Mouse (Mus musculus): ENCODE results near the gene Zfp74. TPM values are rescaled to one million over a fixed set of nuclear protein-coding genes. Genes with fewer than 3 reads are reported as not detected.

The Zfp74 gene
- 17.7 and 23.0 TPM in 2 replicates for polyA plus RNA-seq (2014; fragmentation: Nextera tagmentation; extraction: Ambion mirVana)

DNA sequence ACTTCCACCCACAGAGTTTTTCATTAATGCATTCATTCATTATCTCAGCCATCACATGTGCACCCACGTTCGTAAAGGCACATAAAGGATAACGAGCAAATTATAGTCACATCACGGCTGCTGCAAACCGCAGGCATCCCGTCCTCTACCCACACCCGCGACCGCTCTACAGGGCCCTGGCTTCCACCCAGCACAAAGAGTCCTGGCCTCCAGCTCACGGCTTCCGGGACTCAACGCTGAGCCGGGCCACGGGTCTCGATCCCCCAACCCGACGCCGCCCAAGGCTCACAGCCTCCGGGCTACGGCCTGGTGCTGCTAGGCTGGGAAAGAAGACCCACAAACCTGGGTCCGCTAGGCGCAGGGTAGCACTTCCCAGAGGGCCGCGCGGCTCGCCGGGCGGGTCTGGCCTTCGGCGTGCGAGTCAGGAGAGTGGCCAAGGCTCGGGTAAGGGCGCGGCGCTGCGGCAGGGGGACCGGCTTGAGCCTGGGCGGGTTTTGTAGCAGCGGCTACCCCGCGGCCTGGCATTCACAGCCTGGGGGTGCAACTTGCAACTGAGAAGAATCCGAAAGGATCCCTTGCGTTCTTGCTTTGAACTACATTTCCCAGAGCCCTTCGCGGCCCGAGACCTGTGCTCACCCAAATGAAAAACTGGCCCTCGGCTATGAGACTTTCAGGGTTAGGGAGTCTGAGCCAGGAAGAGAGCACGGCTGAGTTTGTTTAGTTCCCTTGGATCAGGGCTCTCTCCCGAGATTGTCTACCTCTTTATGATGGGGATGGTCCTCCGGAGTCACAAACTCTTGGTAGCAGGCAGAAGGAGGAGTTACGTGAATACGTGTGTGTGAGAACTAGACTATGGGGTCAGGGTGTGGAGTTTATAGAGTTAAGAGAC lies at the start of gene Zfp74:
Gene Zfp74, minus strand, starts transcription at position 577 of the 889 bp plus-strand sequence.
- 1% methylated on average over 52 of the region's 52 CpGs for WGBS
- H3K9ac ChIP-seq = peak within 1 kb of the TSS; percentile 84
- no peaks in the 10 kb centered on the region for H3K9me3 ChIP-seq (ENCODE audit: control insufficient read depth, low read length)
- peak within 1 kb of the TSS; percentile 92 for H3K27ac ChIP-seq
- ATAC-seq (ENCODE audit: low FRiP score) (peak; percentile 91), DNase-seq (ENCODE audit: low spot score) (peak; percentile 79)
- no peaks in the 10 kb centered on the region for H3K27me3 ChIP-seq (ENCODE audit: control insufficient read depth, insufficient read depth, low read length)
- H3K4me2 ChIP-seq (replicated peaks) = peak within 1 kb of the TSS; percentile 60
- H3K4me3 ChIP-seq (replicated peaks; ENCODE audit: low read length) = peak within 1 kb of the TSS; percentile 67
- peaks cover 19% of the 10 kb centered on the region for H3K36me3 ChIP-seq (replicated peaks; ENCODE audit: control insufficient read depth, insufficient read depth)
- H3K4me1 ChIP-seq (replicated peaks; ENCODE audit: control insufficient read depth, insufficient read depth, low read length) = no peaks in the 10 kb centered on the region

DNA sequence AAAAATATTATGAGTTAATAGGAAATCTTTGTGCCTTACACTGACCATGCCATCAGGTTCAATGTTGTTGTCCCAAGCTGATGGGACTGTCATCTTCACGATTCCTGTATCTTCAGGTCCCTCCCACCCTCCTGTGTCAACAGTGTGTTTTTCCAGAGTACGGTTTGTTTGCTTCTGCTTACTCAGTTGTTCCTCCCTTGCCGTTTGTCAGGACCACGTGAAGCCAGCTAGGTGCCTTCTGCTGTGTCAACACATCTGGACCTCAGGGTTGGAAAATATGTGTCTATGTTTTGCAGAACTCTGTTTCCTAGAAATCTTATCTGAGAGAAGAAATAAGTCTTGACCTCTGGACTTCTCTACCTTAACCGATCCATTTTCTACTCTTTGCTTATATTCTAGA lies 46.7 kb upstream of the Zfp74 start:
- peaks cover 57% of the 10 kb centered on the region for H3K36me3 ChIP-seq (replicated peaks; ENCODE audit: control insufficient read depth, insufficient read depth)

DNA sequence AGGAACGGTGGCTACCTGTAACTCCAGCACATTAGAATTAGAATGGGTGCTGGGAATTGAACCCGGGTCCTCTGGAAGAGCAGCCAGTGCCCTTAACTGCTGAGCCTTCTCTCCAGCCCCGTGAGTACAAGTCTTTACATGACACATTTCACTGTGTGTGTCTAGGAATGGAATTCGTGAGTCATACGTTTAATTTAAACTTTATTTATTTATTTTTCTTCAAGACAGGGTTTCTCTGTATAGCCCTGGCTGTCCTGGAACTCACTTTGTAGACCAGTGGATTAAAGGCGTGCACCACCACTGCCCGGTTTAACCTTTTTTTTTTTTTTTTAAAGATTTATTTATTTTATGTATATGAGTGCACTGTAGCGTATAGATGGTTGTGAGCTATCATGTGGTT lies 41.2 kb upstream of the Zfp74 start:
- Histone ChIP-seq H3K36me3 (replicated peaks; ENCODE audit: control insufficient read depth, insufficient read depth) (peaks cover 76% of the 10 kb centered on the region), H3K9me3 (ENCODE audit: control insufficient read depth, low read length) (no peaks in the 10 kb centered on the region), H3K27ac (no peak overlapping the region), H3K27me3 (ENCODE audit: control insufficient read depth, insufficient read depth, low read length) (no peaks in the 10 kb centered on the region), H3K4me1 (replicated peaks; ENCODE audit: control insufficient read depth, insufficient read depth, low read length) (no peaks in the 10 kb centered on the region), H3K9ac (no peak overlapping the region), H3K4me2 (replicated peaks) (no peak overlapping the region), H3K4me3 (replicated peaks; ENCODE audit: low read length) (no peak overlapping the region)
- 90% methylated on average over 8 of the region's 8 CpGs for WGBS
- DNase-seq (ENCODE audit: low spot score) (no peak), ATAC-seq (ENCODE audit: low FRiP score) (no peak)

More for the DNA sequence above, 46.7 kb upstream of the Zfp74 start:
- 88% methylated on average over 5 of the region's 5 CpGs for WGBS
- no peak overlapping the region for H3K9ac ChIP-seq
- no peak overlapping the region for H3K4me3 ChIP-seq (replicated peaks; ENCODE audit: low read length)
- no peak overlapping the region for H3K27ac ChIP-seq
- no peaks in the 10 kb centered on the region for H3K27me3 ChIP-seq (ENCODE audit: control insufficient read depth, insufficient read depth, low read length)
- no peak overlapping the region for H3K4me2 ChIP-seq (replicated peaks)
- H3K9me3 ChIP-seq (ENCODE audit: control insufficient read depth, low read length) = no peaks in the 10 kb centered on the region
- ATAC-seq (ENCODE audit: low FRiP score) = no peak
- no peaks in the 10 kb centered on the region for H3K4me1 ChIP-seq (replicated peaks; ENCODE audit: control insufficient read depth, insufficient read depth, low read length)
- no peak for DNase-seq (ENCODE audit: low spot score)

DNA sequence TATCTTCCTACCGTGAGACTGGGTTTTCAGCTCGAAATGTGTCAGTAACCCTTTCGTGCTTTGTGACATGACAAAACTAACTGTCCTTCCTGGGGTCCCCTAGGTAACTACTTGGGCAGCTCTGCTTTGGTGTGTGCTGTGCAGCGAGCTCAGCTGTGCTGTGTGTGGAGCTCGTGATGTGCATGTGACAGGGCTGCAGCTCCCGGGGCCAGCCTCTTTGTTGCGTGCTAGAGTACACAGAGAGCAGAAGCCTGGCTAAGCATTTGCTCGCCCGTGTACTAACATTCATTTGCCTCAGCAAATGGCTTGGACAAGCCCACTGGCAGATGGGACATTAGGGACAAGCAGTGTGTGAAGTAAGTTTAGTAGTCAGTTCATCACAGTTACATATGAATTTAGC lies 39.5 kb upstream of the Zfp74 start:
- H3K4me3 ChIP-seq (replicated peaks; ENCODE audit: low read length) = no peak overlapping the region
- peaks cover 72% of the 10 kb centered on the region for H3K36me3 ChIP-seq (replicated peaks; ENCODE audit: control insufficient read depth, insufficient read depth)
- ATAC-seq (ENCODE audit: low FRiP score) = no peak
- no peak overlapping the region for H3K4me2 ChIP-seq (replicated peaks)
- 95% methylated on average over 9 of the region's 9 CpGs for WGBS
- H3K4me1 ChIP-seq (replicated peaks; ENCODE audit: control insufficient read depth, insufficient read depth, low read length) = no peaks in the 10 kb centered on the region
- H3K9ac ChIP-seq = no peak overlapping the region
- H3K27me3 ChIP-seq (ENCODE audit: control insufficient read depth, insufficient read depth, low read length) = no peaks in the 10 kb centered on the region
- no peak overlapping the region for H3K27ac ChIP-seq
- H3K9me3 ChIP-seq (ENCODE audit: control insufficient read depth, low read length) = no peaks in the 10 kb centered on the region
- DNase-seq (ENCODE audit: low spot score) = no peak

DNA sequence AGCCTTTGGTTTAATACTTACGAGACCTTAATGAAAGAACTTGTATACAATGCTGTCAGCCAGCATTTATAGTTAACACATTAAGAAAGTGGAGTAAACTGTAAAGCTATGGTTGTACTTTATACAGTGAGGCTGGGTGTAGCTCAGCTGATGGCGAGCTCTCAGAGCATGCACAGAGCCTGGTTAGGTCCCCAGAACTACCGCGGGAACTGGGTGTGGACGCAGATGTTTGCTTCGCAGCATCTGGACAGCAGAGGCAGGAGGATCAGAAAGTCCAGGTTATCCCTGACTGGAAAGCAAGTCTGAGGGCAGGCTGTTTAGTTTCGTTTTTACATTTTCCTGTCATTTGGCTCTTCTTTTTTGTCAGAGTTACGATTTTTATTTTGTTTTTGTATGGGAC lies 38.8 kb upstream of the Zfp74 start:
- Histone ChIP-seq H3K4me2 (replicated peaks) (no peak overlapping the region), H3K4me1 (replicated peaks; ENCODE audit: control insufficient read depth, insufficient read depth, low read length) (no peaks in the 10 kb centered on the region), H3K27me3 (ENCODE audit: control insufficient read depth, insufficient read depth, low read length) (no peaks in the 10 kb centered on the region), H3K4me3 (replicated peaks; ENCODE audit: low read length) (no peak overlapping the region), H3K9ac (no peak overlapping the region), H3K27ac (no peak overlapping the region), H3K36me3 (replicated peaks; ENCODE audit: control insufficient read depth, insufficient read depth) (peaks cover 71% of the 10 kb centered on the region), H3K9me3 (ENCODE audit: control insufficient read depth, low read length) (no peaks in the 10 kb centered on the region)
- WGBS = 98% methylated on average over 8 of the region's 8 CpGs
- DNase-seq (ENCODE audit: low spot score) (no peak), ATAC-seq (ENCODE audit: low FRiP score) (no peak)

DNA sequence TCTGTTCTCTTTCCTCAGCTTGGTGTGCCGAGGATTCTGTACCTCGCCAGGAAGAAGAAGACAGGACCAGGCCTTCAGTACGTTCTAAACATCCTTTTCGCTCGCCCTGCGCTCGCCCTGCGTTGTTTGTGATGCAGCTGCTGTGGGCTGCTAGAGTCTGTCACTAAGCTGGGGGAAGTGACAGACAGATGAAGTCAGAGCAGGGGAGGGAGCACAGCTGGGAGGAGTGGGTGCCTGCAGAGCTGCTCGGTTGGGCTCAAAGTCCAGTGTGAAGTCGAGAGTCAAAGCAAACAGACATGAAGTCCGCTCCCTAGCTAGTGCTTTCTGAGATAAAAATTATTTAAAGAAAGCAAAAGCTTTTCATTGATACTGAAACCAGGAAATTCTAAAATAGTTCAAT lies 35.1 kb upstream of the Zfp74 start:
- ATAC-seq (ENCODE audit: low FRiP score) = no peak
- H3K9me3 ChIP-seq (ENCODE audit: control insufficient read depth, low read length) = no peaks in the 10 kb centered on the region

DNA sequence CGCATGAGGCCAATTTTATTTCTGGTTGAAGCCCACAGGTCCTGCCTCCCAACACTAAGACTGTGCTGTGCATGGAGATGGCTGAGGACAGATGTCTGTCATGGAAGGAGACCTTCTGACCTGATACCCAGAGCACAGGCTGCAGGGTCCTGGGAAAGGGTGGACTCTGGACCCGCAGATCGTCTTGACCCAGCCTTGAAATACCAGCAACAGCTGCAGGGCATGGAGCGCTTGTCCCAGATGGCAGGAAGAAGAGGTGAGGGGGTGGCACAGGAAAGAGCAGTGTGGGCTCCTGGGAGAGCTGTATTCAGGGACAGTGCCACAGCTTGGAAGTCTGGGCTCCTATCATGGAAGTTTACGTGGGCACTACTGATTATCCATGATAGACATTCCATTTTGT lies 33.7 kb upstream of the Zfp74 start:
- WGBS = 92% methylated on average over 5 of the region's 5 CpGs
- Histone ChIP-seq H3K9me3 (ENCODE audit: control insufficient read depth, low read length) (no peaks in the 10 kb centered on the region), H3K27ac (no peak overlapping the region), H3K4me2 (replicated peaks) (no peak overlapping the region), H3K4me3 (replicated peaks; ENCODE audit: low read length) (no peak overlapping the region), H3K4me1 (replicated peaks; ENCODE audit: control insufficient read depth, insufficient read depth, low read length) (peaks cover 15% of the 10 kb centered on the region), H3K36me3 (replicated peaks; ENCODE audit: control insufficient read depth, insufficient read depth) (peaks cover 54% of the 10 kb centered on the region), H3K27me3 (ENCODE audit: control insufficient read depth, insufficient read depth, low read length) (no peaks in the 10 kb centered on the region), H3K9ac (no peak overlapping the region)
- no peak for ATAC-seq (ENCODE audit: low FRiP score)
- DNase-seq (ENCODE audit: low spot score) = no peak

More for the DNA sequence above, 35.1 kb upstream of the Zfp74 start:
- H3K4me3 ChIP-seq (replicated peaks; ENCODE audit: low read length) = no peak overlapping the region
- no peak overlapping the region for H3K27ac ChIP-seq
- H3K4me2 ChIP-seq (replicated peaks) = no peak overlapping the region
- peaks cover 65% of the 10 kb centered on the region for H3K36me3 ChIP-seq (replicated peaks; ENCODE audit: control insufficient read depth, insufficient read depth)
- WGBS = 93% methylated on average over 11 of the region's 11 CpGs
- no peak for DNase-seq (ENCODE audit: low spot score)
- H3K27me3 ChIP-seq (ENCODE audit: control insufficient read depth, insufficient read depth, low read length) = no peaks in the 10 kb centered on the region
- H3K9ac ChIP-seq = no peak overlapping the region
- peaks cover 10% of the 10 kb centered on the region; the same call in 1 of the 2 replicates for H3K4me1 ChIP-seq (replicated peaks; ENCODE audit: control insufficient read depth, insufficient read depth, low read length)

DNA sequence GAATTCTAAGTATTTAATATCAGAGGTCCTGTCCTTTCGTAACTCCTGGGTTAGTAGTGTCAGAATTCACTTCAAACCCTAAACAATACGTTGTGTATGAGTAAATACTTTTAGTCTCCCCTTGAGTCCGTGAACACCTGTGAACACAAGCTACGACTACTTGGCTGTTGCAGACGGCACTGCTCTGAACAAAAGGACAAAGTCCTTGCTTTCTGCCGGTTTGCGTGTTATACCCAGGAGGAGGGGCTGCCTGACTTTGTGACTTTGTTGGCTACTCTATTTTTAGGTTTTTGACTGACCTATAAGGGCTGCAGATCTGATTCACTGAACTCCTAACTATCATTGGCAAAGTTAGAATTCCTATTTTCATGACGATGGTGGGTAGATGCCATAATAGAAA lies 32.2 kb upstream of the Zfp74 start:
- 94% methylated on average over 8 of the region's 8 CpGs for WGBS
- H3K27me3 ChIP-seq (ENCODE audit: control insufficient read depth, insufficient read depth, low read length) = no peaks in the 10 kb centered on the region
- H3K9ac ChIP-seq = no peak overlapping the region
- no peak overlapping the region for H3K4me2 ChIP-seq (replicated peaks)
- ATAC-seq (ENCODE audit: low FRiP score) = no peak
- H3K36me3 ChIP-seq (replicated peaks; ENCODE audit: control insufficient read depth, insufficient read depth) = peaks cover 42% of the 10 kb centered on the region
- no peak overlapping the region for H3K4me3 ChIP-seq (replicated peaks; ENCODE audit: low read length)
- no peak for DNase-seq (ENCODE audit: low spot score)
- H3K9me3 ChIP-seq (ENCODE audit: control insufficient read depth, low read length) = no peaks in the 10 kb centered on the region
- H3K4me1 ChIP-seq (replicated peaks; ENCODE audit: control insufficient read depth, insufficient read depth, low read length) = peaks cover 19% of the 10 kb centered on the region
- H3K27ac ChIP-seq = no peak overlapping the region

DNA sequence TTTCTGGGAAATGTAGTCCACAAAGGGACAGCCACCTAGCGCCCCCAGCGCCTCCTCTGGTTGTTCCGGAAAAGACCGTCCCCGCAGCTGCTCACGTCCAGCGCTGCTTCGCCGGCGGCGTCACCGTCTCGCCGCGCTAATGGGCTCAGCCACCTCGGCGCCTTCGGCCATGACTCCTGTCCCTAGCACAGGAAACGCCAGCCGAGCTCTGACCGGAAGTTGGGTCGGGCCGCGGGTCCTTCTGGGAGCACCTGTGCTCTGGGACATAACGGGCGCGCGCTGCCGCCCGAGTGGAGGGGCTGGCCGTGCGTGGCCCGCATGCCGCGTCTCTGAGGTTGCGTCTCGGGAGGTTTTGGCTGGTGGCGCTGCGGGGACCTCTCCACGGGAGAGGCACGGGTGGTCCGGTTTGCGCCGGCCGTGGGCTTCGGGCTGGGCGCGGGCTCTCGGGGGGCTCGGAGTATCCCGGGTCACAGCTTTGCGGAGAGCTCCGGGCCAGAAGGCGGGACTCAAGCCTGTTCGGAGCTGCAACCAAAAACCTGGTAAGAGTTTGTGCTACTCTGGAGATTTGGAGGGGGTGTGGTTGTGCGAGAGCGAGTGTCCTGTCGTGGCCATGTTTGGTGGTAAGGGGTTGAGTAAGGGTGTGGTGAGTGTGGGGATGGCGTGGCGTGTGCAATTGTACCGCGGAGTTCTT lies 29.9 kb upstream of the Zfp74 start, which contains the start of gene Zfp568:
Gene Zfp568, plus strand, starts transcription at position 266 of the 691 bp plus-strand sequence.
- peak within 1 kb of the TSS; percentile 86 for H3K9ac ChIP-seq
- DNase-seq (ENCODE audit: low spot score) (peak; percentile 88), ATAC-seq (ENCODE audit: low FRiP score) (peak; percentile 96)
- no peaks in the 10 kb centered on the region for H3K27me3 ChIP-seq (ENCODE audit: control insufficient read depth, insufficient read depth, low read length)
- peak within 1 kb of the TSS; percentile 96 for H3K4me3 ChIP-seq (replicated peaks; ENCODE audit: low read length)
- H3K4me2 ChIP-seq (replicated peaks) = peak within 1 kb of the TSS; percentile 55
- H3K4me1 ChIP-seq (replicated peaks; ENCODE audit: control insufficient read depth, insufficient read depth, low read length) = peaks cover 19% of the 10 kb centered on the region
- under 1% methylated on average over 61 of the region's 62 CpGs for WGBS
- H3K9me3 ChIP-seq (ENCODE audit: control insufficient read depth, low read length) = no peaks in the 10 kb centered on the region
- peaks cover 25% of the 10 kb centered on the region for H3K36me3 ChIP-seq (replicated peaks; ENCODE audit: control insufficient read depth, insufficient read depth)
- peak within 1 kb of the TSS; percentile 86 for H3K27ac ChIP-seq

Data from hindbrain, embryonic 14.5 days (tissue).